Mouse (Mus musculus) intestine, embryonic 15.5 days (tissue): ENCODE data around the gene Sbno2. TPM values are rescaled to one million over a fixed set of nuclear protein-coding genes. Genes with fewer than 3 reads are reported as not detected.
"Not testable (repeated sequence)": the region's sequence is repeated elsewhere in the genome, so short reads cannot be mapped to it uniquely, and the experiment has no call there.

Experiments
- ATAC-seq: fragments of 200-750 bp; cut with Nextera tagmentation; 2 replicates; pipeline ENCODE4 v1.8.0; 2017; ENCODE audit warnings: moderate TSS enrichment, moderate library complexity
- H3K27ac ChIP-seq: fragments of 300-500 bp; sonication (generic); 2 replicates; pipeline ENCODE4 v1.5.1; 2015; ENCODE audit warnings: mild to moderate bottlenecking, inconsistent platforms
- H3K27me3 ChIP-seq: fragments of 300-500 bp; sonication (generic); replicated peaks from 2 replicates; pipeline ENCODE4 v1.6.1; 2015; ENCODE audit warnings: inconsistent platforms
- H3K36me3 ChIP-seq: fragments of 300-500 bp; sonication (generic); 2 replicates; pipeline ENCODE4 v1.6.1; 2015; ENCODE audit warnings: inconsistent platforms
- H3K4me1 ChIP-seq: fragments of 300-500 bp; sonication (generic); replicated peaks from 2 replicates; pipeline ENCODE4 v1.6.1; 2015; ENCODE audit warnings: inconsistent platforms
- H3K4me2 ChIP-seq: fragments of 300-500 bp; sonication (generic); replicated peaks from 2 replicates; pipeline ENCODE4 v1.6.1; 2015; ENCODE audit warnings: mild to moderate bottlenecking, inconsistent platforms
- H3K4me3 ChIP-seq: fragments of 300-500 bp; sonication (generic); replicated peaks from 2 replicates; pipeline ENCODE4 v1.5.1; 2015; ENCODE audit warnings: inconsistent platforms
- H3K9ac ChIP-seq: fragments of 300-500 bp; sonication (generic); 2 replicates; pipeline ENCODE4 v1.6.1; 2015; ENCODE audit warnings: inconsistent platforms
- H3K9me3 ChIP-seq: fragments of 300-500 bp; sonication (generic); 2 replicates; pipeline ENCODE4 v1.6.1; 2016; ENCODE audit warnings: inconsistent platforms
- WGBS: fragments of 180-500 bp; shearing (Covaris S2); methylation state at CpG from one replicate; pipeline ENCODE4 v1.1.7; 2015; 5-methylcytosine and 5-hydroxymethylcytosine counted together
- polyA plus RNA-seq: library from polyadenylated mRNA; unstranded; fragments of >200 nt; fragmentation: Nextera tagmentation; extraction: Ambion mirVana; gene quantifications from 2 replicates; pipeline ENCODE4 v1.2.1, GENCODE M21; 2015

Sbno2 gene
- polyA plus RNA-seq, 1 experiment from 2014 or later = 12.8 TPM

DNA sequence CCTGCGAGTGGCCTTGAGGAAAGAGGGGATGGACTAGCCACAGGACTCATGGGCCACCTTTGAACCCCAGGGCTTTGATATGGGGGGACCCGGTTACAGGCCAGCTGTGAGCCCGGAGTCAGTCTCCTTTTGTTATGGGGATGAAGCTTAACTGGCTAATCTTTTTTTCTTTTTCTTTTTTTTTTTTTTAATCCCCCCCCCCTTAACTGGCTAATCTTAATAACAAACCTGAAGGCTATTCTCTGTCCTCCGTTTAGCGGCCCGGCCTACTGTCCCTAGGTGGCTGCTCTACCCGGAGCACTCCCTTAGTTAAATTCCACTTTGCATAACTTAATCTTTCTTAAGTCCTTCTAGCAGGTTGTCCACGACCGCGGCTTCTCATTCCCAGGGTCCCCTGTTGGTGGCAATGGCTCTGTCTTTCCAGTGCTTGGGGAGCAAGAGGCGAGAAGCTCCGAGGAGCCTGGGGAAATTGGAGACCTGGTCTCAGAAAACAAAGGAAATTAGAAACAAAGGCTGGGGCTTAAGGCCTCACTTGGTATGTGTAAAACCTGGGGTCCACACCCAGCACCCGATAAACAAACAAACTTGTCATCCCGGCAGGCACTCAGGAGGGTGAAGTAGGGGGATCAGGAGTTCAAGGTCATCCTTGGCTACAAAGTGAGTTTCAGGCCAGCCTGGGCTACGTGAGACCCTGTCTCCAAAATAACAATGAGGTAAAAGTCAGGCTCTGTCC is 54.3 kb downstream of the Sbno2 start:
- Histone ChIP-seq H3K4me1 (peaks cover 45% of the 10 kb centered on the region), H3K27me3 (no peaks in the 10 kb centered on the region), H3K4me2 (no peak overlapping the region), H3K36me3 (peaks cover 2% of the 10 kb centered on the region; the same call in 1 of the 2 replicates), H3K4me3 (no peak overlapping the region), H3K9ac (no peak overlapping the region), H3K9me3 (no peaks in the 10 kb centered on the region), H3K27ac (peak overlapping the region; percentile 82)
- ATAC-seq = no peak
- WGBS = 34% methylated on average over 15 of the region's 15 CpGs

DNA sequence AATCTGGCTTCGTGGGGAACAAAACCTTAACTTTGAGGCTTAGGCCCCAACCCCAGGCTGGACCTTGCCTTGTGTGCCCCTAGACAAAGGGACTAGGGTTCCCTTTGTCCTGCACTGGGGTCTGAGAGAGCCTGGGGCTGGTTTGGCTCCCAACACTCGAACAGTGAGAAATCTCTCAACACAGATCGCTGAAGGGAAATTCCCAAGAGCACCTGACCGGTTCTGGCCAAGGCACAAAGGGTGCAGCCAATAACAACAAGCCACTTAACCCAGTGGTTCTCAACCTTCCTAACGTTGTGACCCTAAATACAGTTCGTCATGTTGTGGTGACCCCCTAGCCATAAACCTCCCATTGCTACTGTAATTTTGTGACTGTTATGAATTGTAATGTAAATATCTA is 55.1 kb downstream of the Sbno2 start:
- H3K27ac ChIP-seq = peak overlapping the region; percentile 33; the same call in 1 of the 2 replicates
- 48% methylated on average over 6 of the region's 6 CpGs for WGBS
- no peaks in the 10 kb centered on the region for H3K36me3 ChIP-seq
- no peak overlapping the region for H3K4me3 ChIP-seq
- no peaks in the 10 kb centered on the region for H3K27me3 ChIP-seq
- no peaks in the 10 kb centered on the region for H3K9me3 ChIP-seq
- H3K9ac ChIP-seq = no peak overlapping the region
- H3K4me2 ChIP-seq = no peak overlapping the region
- H3K4me1 ChIP-seq = peaks cover 40% of the 10 kb centered on the region
- no peak for ATAC-seq

DNA sequence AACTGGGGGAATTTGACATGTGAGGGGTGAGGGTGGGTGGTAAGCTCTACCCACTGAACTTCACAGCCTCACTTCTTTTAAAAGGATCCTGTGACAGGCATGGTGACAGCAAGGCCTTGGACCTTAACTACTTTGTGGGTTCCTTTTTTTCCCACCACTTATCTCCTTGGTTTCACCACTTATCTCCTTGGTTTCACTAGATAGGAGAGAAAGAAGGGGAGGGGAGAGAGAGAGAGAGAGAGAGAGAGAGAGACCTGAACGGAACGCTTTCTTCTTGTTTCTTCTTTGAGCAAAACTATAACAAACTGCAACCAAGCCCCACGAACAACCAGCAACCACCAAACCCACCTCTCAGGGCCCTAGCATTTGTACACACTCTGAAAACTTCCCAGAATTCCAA is 56.5 kb downstream of the Sbno2 start:
- ATAC-seq = no peak
- H3K9ac ChIP-seq = no peak overlapping the region

DNA sequence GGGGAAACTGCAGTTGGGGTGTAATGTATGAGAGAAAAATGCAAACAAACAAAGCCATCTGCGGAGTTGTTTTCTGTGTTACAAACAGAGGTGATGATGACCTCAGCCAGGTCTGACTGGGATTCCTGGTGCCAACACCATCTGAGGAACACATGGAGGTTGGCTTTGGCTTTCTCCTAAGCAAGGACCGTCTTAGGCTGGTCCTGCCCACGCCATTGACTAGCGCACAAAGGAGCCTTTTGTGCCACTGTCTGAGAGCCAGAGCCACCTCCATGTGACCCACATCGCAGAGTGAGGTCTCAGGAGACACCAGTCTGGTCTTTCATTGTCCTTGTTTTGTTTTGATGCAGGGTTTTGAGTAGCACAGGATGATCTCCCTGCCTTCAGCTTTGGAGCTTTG is 57.0 kb downstream of the Sbno2 start:
- H3K36me3 ChIP-seq = no peaks in the 10 kb centered on the region
- H3K4me3 ChIP-seq = no peak overlapping the region
- H3K4me2 ChIP-seq = no peak overlapping the region
- no peak overlapping the region for H3K9ac ChIP-seq
- H3K9me3 ChIP-seq = no peaks in the 10 kb centered on the region
- peaks cover 36% of the 10 kb centered on the region for H3K4me1 ChIP-seq
- no peak for ATAC-seq
- peak overlapping the region; percentile 3; the same call in 1 of the 2 replicates for H3K27ac ChIP-seq
- WGBS = 38% methylated on average over 5 of the region's 5 CpGs
- H3K27me3 ChIP-seq = no peaks in the 10 kb centered on the region

More for the DNA sequence above, 56.5 kb downstream of the Sbno2 start:
- H3K4me2 ChIP-seq = no peak overlapping the region
- H3K27me3 ChIP-seq = no peaks in the 10 kb centered on the region
- no peaks in the 10 kb centered on the region for H3K36me3 ChIP-seq
- no peaks in the 10 kb centered on the region for H3K9me3 ChIP-seq
- H3K4me1 ChIP-seq = peaks cover 36% of the 10 kb centered on the region
- H3K27ac ChIP-seq = peak overlapping the region; percentile 3; the same call in 1 of the 2 replicates
- H3K4me3 ChIP-seq = no peak overlapping the region
- WGBS = 53% methylated on average over 3 of the region's 3 CpGs

DNA sequence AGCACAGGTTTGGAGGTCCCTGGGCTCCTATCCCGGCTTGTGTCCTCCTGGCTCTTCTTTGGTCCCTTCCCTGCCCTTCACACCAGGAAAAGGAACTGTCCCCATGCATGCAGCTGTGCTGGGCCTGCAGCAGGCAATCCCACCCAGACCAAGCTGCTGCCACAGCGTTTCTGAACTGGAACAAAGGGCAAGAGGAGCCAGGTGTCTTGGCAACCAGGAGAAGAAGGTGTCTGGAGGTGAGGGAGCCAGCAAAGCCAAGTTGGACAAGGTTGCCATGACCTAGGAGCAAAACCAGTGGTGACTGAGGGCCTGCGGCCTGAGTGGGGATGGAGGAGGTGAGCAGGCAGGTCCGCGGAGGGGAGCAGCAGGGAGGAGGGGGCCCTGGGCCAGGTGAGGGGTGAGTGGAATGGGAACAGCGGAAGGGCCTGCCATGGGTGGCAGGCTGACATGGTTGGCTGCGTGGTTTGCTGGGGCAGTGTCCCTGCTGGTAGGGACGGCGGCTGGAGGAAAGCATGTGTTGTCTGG is 58.3 kb downstream of the Sbno2 start, which contains the start of gene Gpx4:
Gene Gpx4 (plus strand): TSS at position 126 of the 525 bp plus-strand sequence.
- Histone ChIP-seq H3K9ac (no peak within 1 kb of the TSS), H3K27ac (peak within 1 kb of the TSS; percentile 40), H3K36me3 (no peaks in the 10 kb centered on the region), H3K4me1 (peaks cover 30% of the 10 kb centered on the region), H3K4me3 (no peak within 1 kb of the TSS), H3K9me3 (no peaks in the 10 kb centered on the region), H3K27me3 (no peaks in the 10 kb centered on the region), H3K4me2 (no peak within 1 kb of the TSS)
- no peak for ATAC-seq
- 58% methylated on average over 9 of the region's 9 CpGs for WGBS

DNA sequence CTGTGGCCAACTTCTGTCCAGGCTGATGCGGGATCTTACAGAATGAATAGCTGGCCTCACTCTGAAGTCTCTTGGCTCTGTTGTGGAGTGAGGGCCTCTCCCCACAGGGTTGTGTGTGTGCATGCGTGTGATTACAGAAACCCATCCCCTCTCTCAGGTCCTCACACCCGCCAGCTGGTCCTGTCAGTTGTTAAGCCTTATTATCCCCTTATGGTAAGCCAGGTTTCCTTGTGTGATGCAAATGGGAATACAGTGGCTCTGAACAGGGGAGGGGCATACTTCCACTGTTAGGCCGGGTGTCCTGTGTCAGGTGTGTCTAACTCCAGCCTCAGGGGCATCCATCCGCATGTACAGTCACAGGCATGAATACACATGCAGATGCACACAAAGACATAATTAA is 59.6 kb downstream of the Sbno2 start:
- H3K27ac ChIP-seq = no peak overlapping the region
- 87% methylated on average over 5 of the region's 5 CpGs for WGBS
- H3K27me3 ChIP-seq = no peaks in the 10 kb centered on the region
- H3K4me3 ChIP-seq = no peak overlapping the region
- no peak overlapping the region for H3K9ac ChIP-seq
- H3K4me2 ChIP-seq = no peak overlapping the region
- no peak for ATAC-seq
- H3K36me3 ChIP-seq = no peaks in the 10 kb centered on the region
- H3K4me1 ChIP-seq = peaks cover 17% of the 10 kb centered on the region
- H3K9me3 ChIP-seq = no peaks in the 10 kb centered on the region

DNA sequence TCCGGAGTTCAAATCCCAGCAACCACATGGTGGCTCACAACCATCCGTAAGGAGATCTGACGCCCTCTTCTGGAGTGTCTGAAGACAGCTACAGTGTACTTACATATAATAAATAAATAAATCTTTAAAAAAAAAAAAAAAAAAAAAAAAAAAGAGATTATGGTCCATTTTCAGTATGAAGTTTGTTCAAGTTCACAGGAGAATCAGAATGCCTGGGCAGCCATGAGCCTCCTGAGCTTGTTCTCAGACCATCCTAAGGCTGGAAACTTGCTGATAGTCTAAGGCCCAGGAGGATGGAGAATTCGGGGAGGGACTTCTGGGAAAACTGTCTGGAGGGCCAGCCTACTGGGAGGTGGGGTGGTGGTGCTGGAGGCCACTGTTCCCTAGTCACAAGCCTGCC is 60.0 kb downstream of the Sbno2 start:
- 77% methylated on average over 4 of the region's 4 CpGs for WGBS
- peaks cover 14% of the 10 kb centered on the region for H3K4me1 ChIP-seq
- H3K9ac ChIP-seq, H3K4me2 ChIP-seq, H3K27me3 ChIP-seq, H3K27ac ChIP-seq, H3K9me3 ChIP-seq, H3K4me3 ChIP-seq, H3K36me3 ChIP-seq, ATAC-seq: not testable (repeated sequence)

DNA sequence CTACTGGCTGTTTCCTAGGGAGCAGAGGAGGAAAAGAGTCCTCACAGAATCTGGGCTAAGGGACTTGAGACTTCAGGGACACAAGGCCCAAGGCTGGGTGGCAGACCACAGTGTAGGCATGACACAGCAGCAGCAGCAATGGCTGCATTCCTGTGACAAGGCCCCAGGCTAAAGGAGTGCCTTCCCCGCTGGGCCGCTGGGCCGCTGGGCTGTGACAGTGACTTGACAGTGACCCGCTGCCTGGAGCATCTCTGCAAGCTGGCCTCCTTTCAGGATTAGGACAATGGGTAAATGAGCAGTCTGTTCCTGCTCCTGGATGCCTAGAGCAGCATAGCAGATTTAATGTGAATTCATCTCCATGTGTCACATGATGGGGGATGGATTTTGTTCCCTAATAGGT is 61.3 kb downstream of the Sbno2 start:
- Histone ChIP-seq H3K27me3 (no peaks in the 10 kb centered on the region), H3K4me2 (no peak overlapping the region), H3K4me1 (peaks cover 14% of the 10 kb centered on the region), H3K36me3 (no peaks in the 10 kb centered on the region), H3K9me3 (no peaks in the 10 kb centered on the region), H3K4me3 (no peak overlapping the region), H3K27ac (no peak overlapping the region), H3K9ac (0 out of 2 replicates have a peak overlapping the region, but pooled peaks have one; percentile 23)
- WGBS = 69% methylated on average over 4 of the region's 4 CpGs
- no peak for ATAC-seq

DNA sequence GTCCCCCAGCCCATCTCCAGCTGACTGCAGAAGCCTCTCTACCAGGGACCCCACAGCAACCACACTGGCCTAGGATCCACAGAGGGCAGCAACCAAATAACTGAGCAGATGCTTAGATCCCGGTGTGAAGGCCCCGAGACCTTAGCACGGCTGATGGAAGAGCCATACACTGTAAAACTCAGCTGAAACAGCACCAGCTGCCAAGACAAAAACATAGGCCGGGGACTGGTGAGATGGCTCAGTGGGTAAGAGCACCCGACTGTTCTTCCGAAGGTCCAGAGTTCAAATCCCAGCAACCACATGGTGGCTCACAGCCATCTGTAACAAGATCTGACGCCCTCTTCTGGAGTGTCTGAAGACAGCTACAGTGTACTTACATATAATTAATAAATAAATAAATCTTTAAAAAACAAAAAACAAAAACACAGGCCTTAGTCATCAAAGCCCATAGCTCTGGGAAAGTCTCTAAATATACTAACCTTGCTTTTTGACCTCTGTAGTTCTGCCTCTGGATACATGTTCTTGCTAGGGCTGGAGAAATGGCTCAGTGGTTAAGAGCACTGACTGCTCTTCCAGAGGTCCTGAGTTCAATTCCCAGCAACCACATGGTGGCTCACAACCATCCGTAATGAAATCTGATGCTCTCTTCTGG is 63.8 kb downstream of the Sbno2 start:
- not testable (repeated sequence) for H3K9ac ChIP-seq, H3K9me3 ChIP-seq, ATAC-seq, H3K27ac ChIP-seq, H3K4me3 ChIP-seq, H3K4me2 ChIP-seq, H3K27me3 ChIP-seq
- WGBS = 87% methylated on average over 8 of the region's 8 CpGs
- peaks cover 14% of the 10 kb centered on the region for H3K36me3 ChIP-seq
- peaks cover 11% of the 10 kb centered on the region for H3K4me1 ChIP-seq

DNA sequence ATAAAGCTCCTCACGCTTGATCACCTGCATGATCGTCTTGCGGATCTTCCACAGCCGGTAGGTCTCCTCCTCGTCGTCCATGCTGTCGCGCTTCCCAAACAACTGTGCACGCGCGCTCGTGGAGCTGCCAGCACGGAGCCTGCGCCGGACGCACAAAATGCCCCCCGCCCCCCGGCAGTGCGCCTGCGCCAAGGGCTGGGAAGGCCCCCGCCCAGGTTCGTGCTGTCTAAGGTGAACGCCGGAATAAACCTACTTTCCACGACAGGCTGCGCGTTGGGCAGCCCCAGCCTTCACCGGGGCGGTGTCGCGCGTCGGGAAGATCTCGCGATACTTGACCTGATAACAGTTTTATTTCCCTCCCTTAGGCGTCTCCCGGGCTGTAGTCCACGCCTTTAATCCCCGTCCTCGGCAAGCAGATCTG is 65.8 kb downstream of the Sbno2 start, which contains the start of gene Polr2e:
Gene Polr2e (minus strand): TSS at position 237 of the 421 bp plus-strand sequence.
- H3K9me3 ChIP-seq = no peaks in the 10 kb centered on the region
- peak within 1 kb of the TSS; percentile 70 for H3K9ac ChIP-seq
- peak within 1 kb of the TSS; percentile 69 for H3K4me3 ChIP-seq
- H3K36me3 ChIP-seq = peaks cover 28% of the 10 kb centered on the region
- peak within 1 kb of the TSS; percentile 45; the same call in 1 of the 2 replicates for H3K27ac ChIP-seq
- peak within 1 kb of the TSS; percentile 73 for H3K4me2 ChIP-seq
- WGBS = under 1% methylated on average over 40 of the region's 40 CpGs
- ATAC-seq = peak; percentile 96
- H3K4me1 ChIP-seq = peaks cover 17% of the 10 kb centered on the region
- no peaks in the 10 kb centered on the region for H3K27me3 ChIP-seq

DNA sequence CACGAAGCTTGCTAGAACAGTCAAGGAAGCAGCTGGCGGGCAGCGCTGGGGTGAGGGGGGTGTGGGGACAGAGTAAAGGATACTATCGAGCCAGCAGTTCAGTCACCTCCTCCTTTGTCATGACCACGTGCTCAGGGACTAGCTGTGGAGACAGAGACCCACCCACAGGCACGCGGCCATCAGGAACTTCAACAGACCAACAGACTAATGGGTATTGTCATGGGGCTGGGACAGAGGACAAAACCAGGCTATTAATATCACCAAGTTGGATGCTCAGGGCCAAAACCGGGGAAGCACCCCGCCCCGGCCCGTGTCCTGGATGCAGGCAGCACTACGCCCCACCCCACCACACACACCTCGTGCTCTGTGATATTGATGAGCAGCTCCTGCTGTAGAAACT is 68.5 kb downstream of the Sbno2 start:
- no peak overlapping the region for H3K27ac ChIP-seq
- H3K4me2 ChIP-seq = no peak overlapping the region
- H3K4me3 ChIP-seq = no peak overlapping the region
- no peak overlapping the region for H3K9ac ChIP-seq
- H3K4me1 ChIP-seq = peaks cover 41% of the 10 kb centered on the region
- no peaks in the 10 kb centered on the region for H3K27me3 ChIP-seq
- no peaks in the 10 kb centered on the region for H3K9me3 ChIP-seq
- WGBS = 94% methylated on average over 13 of the region's 13 CpGs
- peaks cover 28% of the 10 kb centered on the region for H3K36me3 ChIP-seq
- no peak for ATAC-seq

DNA sequence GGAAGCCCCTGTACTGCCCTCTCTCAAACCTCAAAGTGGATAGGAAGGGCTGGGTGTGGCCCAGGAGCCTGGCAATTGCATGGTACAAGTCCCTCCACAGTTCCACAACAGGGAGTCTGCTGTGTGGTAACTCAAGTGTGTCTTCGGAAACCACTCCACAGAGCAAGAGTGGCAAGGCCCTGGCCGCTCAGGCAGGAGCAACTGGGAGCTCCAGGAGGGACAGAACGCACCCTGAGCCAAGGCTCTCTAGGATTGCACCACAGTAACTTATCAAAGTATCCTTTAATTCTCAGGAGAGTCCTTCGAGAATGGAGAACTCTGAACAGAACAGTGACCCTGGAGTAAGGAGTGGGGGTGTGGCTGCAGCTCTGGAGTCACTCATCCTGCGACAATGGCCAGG is 69.7 kb downstream of the Sbno2 start:
- Histone ChIP-seq H3K27ac (no peak overlapping the region), H3K27me3 (no peaks in the 10 kb centered on the region), H3K4me1 (peaks cover 41% of the 10 kb centered on the region), H3K36me3 (peaks cover 28% of the 10 kb centered on the region), H3K9me3 (no peaks in the 10 kb centered on the region), H3K4me3 (no peak overlapping the region), H3K9ac (no peak overlapping the region), H3K4me2 (no peak overlapping the region)
- 85% methylated on average over 5 of the region's 5 CpGs for WGBS
- no peak for ATAC-seq
